Mouse (Mus musculus): Measurements from ENCODE around the gene Stip1. TPM values are rescaled to one million over a fixed set of nuclear protein-coding genes. Genes with fewer than 3 reads are reported as not detected.

Gene Stip1
- total RNA-seq (2012; rRNA removed) (178 and 246 TPM in 2 replicates), total RNA-seq (2014; rRNA removed) (200 and 202 TPM in 2 replicates), polyA plus RNA-seq (2012; ENCODE audit: insufficient read length, low read depth) (314 and 344 TPM in 2 replicates)

GRCm38 (mm10) chr19:7039841-7040636 is at the start of gene Stip1:
Gene Stip1, minus strand, starts transcription at chr19:7039967.
- Histone ChIP-seq H3K4me3 (replicated peaks in 1 of 3; ENCODE audit: low read depth in 2 of 3, low read length in 2 of 3, poor library complexity in 1 of 3) (peak within 1 kb of the TSS; percentile 85 to 98 (median 88)), H3K4me1 (ENCODE audit: control insufficient read depth in 1 of 2, insufficient read depth in 2 of 2) (peaks cover 12 to 41% of the 10 kb centered on the region in 2 experiments), H3K27ac (ENCODE audit: insufficient read depth, low read depth) (peak within 1 kb of the TSS; percentile 53), H3K79me2 (replicated peaks; ENCODE audit: control insufficient read depth, extremely low read depth, insufficient read depth, poor library complexity, severe bottlenecking) (peaks cover 46% of the 10 kb centered on the region), H3K4me2 (ENCODE audit: insufficient read depth, low read depth, poor library complexity, severe bottlenecking) (peak within 1 kb of the TSS; percentile 60), H3K9me3 (replicated peaks; ENCODE audit: low read length) (no peaks in the 10 kb centered on the region), H3K27me3 (replicated peaks) (peaks cover 10% of the 10 kb centered on the region), H3K36me3 (replicated peaks in 1 of 2; ENCODE audit: control insufficient read depth in 1 of 2, insufficient read depth in 1 of 2, low read length in 1 of 2) (peaks cover 6 to 21% of the 10 kb centered on the region in 2 experiments), H3K9ac (ENCODE audit: insufficient read depth, low read depth) (peak within 1 kb of the TSS; percentile 88)
- dilution Hi-C loops (cut with MboI; ENCODE audit: extremely low pct_ligation_motif_present, extremely low pct_unique_long_range_greater_than_20kb, low sequenced_read_pairs), result no loop called here
- TF ChIP-seq BHLHE40 (IDR thresholded peaks at IDR 0.05; ENCODE audit: low read depth, low read length) (peak; percentile 34; the same call in 1 of the 2 replicates), IRF4 (IDR thresholded peaks at IDR 0.05; ENCODE audit: low read depth, low read length) (0 out of 2 replicates have a peak, but pooled peaks have one; percentile 19), MAFK (IDR thresholded peaks at IDR 0.05; ENCODE audit: insufficient replicate concordance, low read length) (no peak), ZMIZ1 (IDR thresholded peaks at IDR 0.05; ENCODE audit: low read depth, low read length) (peak; percentile 80; the same call in 1 of the 2 replicates), RCOR1 (conservative IDR thresholded peaks at IDR 0.05; ENCODE audit: low read depth, low read length) (no peak), E2F4 (IDR thresholded peaks at IDR 0.05; ENCODE audit: insufficient replicate concordance, low read depth, low read length) (no peak; the same call in 1 of the 2 replicates), CTCF (conservative IDR thresholded peaks at IDR 0.05 in 1 of 2, IDR thresholded peaks at IDR 0.05 in 1 of 2; ENCODE audit: low read depth in 2 of 2, low read length in 2 of 2) (peak in 1 of 2 experiments; percentile 47; a peak in 2 of 4 replicates), USF1 (IDR thresholded peaks at IDR 0.05; ENCODE audit: low read depth, low read length) (no peak), CHD1 (IDR thresholded peaks at IDR 0.05; ENCODE audit: low read depth, low read length) (no peak), SIN3A (IDR thresholded peaks at IDR 0.05; ENCODE audit: low read length) (no peak), RAD21 (IDR thresholded peaks at IDR 0.05; ENCODE audit: low read depth, low read length) (no peak), POLR2AphosphoS2 (IDR thresholded peaks at IDR 0.05; ENCODE audit: low read depth, low read length) (peak; percentile 90), USF2 (conservative IDR thresholded peaks at IDR 0.05; ENCODE audit: low read depth, low read length) (no peak), ETS1 (conservative IDR thresholded peaks at IDR 0.05; ENCODE audit: low read depth, low read length) (no peak), ZNF384 (IDR thresholded peaks at IDR 0.05; ENCODE audit: low read depth, low read length) (peak; percentile 99), ZKSCAN1 (IDR thresholded peaks at IDR 0.05; ENCODE audit: borderline replicate concordance, low read depth, low read length) (no peak), POLR2A (IDR thresholded peaks at IDR 0.05; ENCODE audit: low read depth, low read length) (peak; percentile 92), MAZ (IDR thresholded peaks at IDR 0.05; ENCODE audit: low read depth, low read length) (0 out of 2 replicates have a peak, but pooled peaks have one; percentile 20), NELFE (IDR thresholded peaks at IDR 0.05; ENCODE audit: low read depth, low read length) (peak; percentile 92), ELF1 (IDR thresholded peaks at IDR 0.05; ENCODE audit: low read depth, low read length) (peak; percentile 72), HCFC1 (IDR thresholded peaks at IDR 0.05; ENCODE audit: low read depth, low read length) (peak; percentile 70), SMC3 (IDR thresholded peaks at IDR 0.05; ENCODE audit: low read depth, low read length) (no peak), CHD2 (IDR thresholded peaks at IDR 0.05; ENCODE audit: low read length) (peak; percentile 98), PAX5 (IDR thresholded peaks at IDR 0.05; ENCODE audit: low read length) (no peak), TBP (conservative IDR thresholded peaks at IDR 0.05; ENCODE audit: low read depth, low read length) (peak; percentile 77), GABPA (IDR thresholded peaks at IDR 0.05; ENCODE audit: insufficient replicate concordance, low read depth, low read length) (no peak), TCF12 (IDR thresholded peaks at IDR 0.05; ENCODE audit: low read depth, low read length) (peak; percentile 70), EP300 (IDR thresholded peaks at IDR 0.05; ENCODE audit: low read length) (no peak), NRF1 (IDR thresholded peaks at IDR 0.05; ENCODE audit: low read depth, low read length) (peak; percentile 37; the same call in 1 of the 2 replicates), UBTF (IDR thresholded peaks at IDR 0.05; ENCODE audit: low read depth, low read length) (0 out of 2 replicates have a peak, but pooled peaks have one; percentile 10), JUN (IDR thresholded peaks at IDR 0.05; ENCODE audit: insufficient read depth, low read depth, low read length) (no peak), MYC (IDR thresholded peaks at IDR 0.05; ENCODE audit: low read depth, low read length) (0 out of 2 replicates have a peak, but pooled peaks have one; percentile 71), MAX (IDR thresholded peaks at IDR 0.05; ENCODE audit: low read length) (peak; percentile 57; the same call in 1 of the 2 replicates), MXI1 (IDR thresholded peaks at IDR 0.05; ENCODE audit: low read depth, low read length) (peak; percentile 76), JUND (conservative IDR thresholded peaks at IDR 0.05; ENCODE audit: low read depth, low read length) (no peak), KAT2A (IDR thresholded peaks at IDR 0.05; ENCODE audit: insufficient replicate concordance, low read length) (0 out of 2 replicates have a peak, but pooled peaks have one; percentile 61), ZC3H11A (IDR thresholded peaks at IDR 0.05; ENCODE audit: low read depth, low read length) (no peak), MEF2A (IDR thresholded peaks at IDR 0.05; ENCODE audit: borderline replicate concordance, low read depth, low read length) (no peak)
- in situ Hi-C loops (cut with MboI; ENCODE audit: low pct_ligation_motif_present, low pct_unique_long_range_greater_than_20kb, low sequenced_read_pairs), result no loop called here
- peak; percentile 100 for DNase-seq (ENCODE audit: extremely low read depth)
